Mouse (Mus musculus) left cerebral cortex, adult 11 months (tissue): ENCODE measurements around the gene Heg1.

ENCODE experiments used
- DNase-seq: peaks from one replicate; pipeline ENCODE4 v3.0.0; 2022; ENCODE audit warnings: low spot score

Gene Heg1

DNA sequence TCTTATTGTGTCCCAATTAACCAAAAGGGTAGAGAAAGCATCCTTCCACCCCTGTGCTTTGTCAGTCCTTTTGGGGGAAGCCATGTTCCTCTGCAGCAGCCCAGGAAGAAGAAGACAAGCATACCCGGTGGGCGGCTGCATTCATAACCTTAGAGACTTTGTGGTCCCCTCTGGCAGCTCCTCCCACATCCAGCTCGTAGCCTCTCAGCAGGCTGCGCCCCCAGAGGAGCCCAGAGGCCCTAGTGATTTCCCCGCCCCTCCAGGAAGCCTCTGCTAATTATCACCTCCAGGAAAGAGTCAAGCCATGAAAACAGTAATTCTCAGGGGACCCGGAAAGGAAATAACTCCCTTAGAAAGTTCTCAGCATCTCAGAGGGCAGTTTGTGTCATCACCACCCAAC, 21.1 kb downstream of the Heg1 start:
- DNase-seq: no peak

GRCm38 (mm10) chr16:33706111-33706890, 22.1 kb downstream of the Heg1 start:
- no peak for DNase-seq

DNA sequence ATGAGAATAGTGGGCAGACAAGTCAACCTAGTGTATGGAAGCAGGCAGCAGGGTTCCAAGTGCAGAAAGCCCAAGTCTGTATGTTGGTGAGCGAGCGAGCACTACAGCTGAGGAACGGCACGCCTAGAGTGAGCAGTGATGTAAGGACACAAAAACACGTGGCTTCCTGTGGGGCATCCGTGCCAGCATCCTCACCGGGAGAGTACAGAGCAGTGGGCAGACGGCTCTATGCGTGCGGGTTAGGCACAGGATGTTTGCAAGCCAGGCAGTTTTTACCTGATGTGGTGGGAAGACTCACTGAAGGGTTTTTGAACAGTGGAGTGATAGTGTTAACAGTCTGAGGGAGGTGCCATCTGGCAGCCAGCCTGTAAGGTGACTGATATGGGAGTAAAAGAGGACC, 23.9 kb downstream of the Heg1 start:
- DNase-seq: no peak

DNA sequence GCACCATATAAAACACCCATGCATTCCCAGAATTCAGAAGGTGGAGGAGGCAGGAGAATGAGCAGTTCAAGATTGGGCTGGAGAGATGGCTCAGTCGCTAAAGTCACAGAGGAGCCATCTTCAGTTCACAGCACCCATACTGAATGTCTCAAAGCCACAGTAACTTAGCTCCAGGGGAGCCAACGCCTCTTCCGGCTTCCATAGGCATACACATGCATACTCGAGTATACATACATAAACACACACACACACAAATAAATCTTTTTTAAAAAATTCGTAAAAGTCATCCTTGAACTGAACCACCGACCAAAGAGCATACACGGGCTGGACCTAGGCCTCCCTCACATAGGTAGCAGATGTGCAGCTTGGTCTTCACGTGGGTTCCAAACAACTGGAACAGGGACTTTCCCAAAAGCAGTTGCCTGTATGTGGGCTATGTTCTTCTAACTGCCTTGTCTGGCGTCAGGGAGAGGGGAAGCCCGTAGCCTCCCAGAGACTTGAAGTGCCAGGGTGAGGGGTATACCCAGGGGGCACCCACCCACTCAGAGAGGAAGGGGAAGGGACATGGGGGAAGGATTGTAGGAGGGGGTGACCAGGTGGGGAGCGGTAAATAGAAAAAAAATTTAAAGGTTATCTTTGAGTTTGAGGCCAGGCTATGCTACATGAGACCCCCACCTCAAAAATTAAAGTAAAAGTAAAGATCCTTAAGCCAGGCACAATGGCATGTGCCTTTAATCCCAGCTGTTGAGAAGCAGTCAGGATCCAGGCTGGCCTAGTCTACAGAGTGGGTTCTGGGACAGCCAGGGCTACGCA, 24.6 kb downstream of the Heg1 start:
- no peak for DNase-seq

DNA sequence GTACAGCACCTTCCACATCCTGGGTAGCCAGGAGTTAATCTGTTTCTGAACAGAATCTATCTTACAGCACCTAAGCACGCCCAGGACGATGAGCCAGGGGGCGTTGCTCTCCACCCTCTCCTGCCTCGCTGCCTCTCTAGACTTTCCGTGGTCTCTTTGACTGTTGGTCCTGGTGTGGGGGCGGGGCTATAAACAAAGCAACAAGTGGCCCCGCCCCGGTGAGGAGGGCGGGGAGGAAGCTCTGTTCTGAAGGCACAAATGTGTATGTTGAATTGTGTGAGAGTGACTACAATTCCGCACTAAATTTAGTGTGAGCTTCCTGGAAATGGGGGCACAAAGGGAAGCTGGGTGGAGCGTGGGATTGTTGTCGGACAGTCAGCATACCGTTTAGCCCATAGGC, 30.1 kb downstream of the Heg1 start:
- no peak for DNase-seq

GRCm38 (mm10) chr16:33723241-33723640, 39.1 kb downstream of the Heg1 start:
- no peak for DNase-seq

DNA sequence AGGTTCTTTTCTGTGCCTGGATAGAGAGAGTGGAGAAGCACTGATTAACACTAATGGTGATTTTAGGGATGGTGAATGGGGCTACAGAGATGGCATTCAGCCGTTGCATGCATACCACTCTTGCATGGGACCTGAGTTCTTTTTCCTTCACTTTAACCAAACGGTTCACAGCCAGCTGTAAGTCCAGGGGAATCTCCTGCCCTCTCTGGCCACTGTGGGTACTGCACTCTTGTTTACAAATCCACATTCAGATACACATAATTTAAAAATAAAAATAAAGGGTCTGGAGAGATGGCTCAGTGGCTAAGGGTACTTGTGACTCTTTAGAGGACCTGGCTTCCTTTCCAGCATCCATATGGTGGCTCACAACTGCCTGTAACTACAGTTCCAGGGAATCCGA, 39.8 kb downstream of the Heg1 start:
- DNase-seq: no peak

DNA sequence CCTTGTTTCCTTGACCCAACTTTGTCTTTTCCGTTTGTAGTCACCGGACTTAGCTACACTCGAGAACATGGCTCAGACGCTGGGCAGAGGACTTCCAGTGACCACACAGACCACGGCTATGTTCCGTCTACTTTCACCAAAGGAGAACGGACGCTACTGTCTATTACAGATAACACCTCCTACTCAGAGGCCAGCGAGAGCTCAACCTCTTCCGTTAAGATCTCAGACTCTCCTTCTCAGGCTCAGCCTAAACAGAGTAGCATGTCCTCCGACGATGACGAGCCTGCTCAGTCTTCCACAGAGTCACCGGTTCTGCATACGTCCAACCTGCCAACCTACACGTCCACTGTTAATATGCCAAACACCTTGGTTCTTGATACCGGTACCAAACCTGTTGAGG, 42.1 kb downstream of the Heg1 start:
- DNase-seq: no peak

GRCm38 (mm10) chr16:33726892-33727291, 42.7 kb downstream of the Heg1 start:
- no peak for DNase-seq

DNA sequence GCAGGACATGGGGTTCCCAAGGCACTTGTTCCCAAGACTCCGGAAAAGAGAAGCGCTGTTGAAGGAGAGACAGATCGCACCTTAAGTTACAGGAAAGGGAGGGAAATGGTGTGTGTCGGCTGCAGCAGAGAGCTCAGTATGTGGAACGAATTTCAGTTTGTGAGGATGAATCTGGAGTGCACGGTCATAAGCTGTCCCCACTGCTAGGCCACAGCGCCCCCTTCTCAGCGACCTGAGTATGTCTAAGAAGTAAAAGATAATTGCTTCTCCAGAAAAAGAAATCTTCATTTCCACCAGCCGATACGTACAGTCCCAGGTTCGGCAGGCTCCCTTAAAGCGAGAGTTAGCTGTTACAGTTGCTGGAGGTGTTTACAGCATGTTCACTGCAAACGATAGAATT, 44.3 kb downstream of the Heg1 start:
- no peak for DNase-seq

DNA sequence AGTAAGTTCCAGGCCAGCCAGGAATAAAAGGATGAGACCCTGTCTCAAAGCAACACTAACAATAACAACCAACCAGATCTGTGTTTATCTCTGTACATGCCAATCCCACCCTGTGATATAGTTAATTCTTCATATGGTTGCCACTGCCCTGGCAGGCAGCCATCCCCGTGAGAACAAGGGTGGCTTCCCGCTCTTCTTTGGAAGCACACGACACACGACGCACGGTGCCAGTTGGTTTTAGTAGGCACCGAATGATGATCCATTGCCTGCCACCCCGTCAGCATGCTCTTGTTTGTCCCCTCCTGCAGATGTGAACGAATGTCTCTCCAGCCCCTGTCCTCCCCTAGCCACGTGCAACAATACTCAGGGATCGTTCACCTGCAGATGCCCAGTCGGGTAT, 47.1 kb downstream of the Heg1 start:
- DNase-seq: no peak

GRCm38 (mm10) chr16:33732237-33732749, 48.1 kb downstream of the Heg1 start:
- no peak for DNase-seq

- DNase-seq: no peak
Observed at GRCm38 (mm10) chr16:33732846-33733580, 48.8 kb downstream of the Heg1 start.

DNA sequence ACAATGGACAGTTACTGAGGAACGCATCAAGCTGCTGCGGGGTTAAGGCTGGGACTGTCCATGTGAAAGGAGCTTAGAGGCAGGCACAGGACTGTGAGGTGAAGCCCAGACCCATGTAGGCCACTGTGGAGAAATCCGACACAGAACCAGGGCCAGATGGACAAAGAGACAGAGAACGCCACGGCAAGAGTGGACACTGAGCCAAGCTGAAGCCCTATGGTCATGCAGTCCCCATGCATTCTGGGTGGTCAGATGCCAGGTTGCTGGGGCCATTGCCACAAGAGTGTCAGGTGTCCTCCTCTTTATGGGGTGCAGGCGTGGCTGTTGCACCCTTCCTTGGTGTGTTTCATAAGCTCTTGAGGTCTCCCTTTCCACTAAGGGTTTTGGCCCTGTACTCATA, 49.7 kb downstream of the Heg1 start:
- DNase-seq: no peak

DNA sequence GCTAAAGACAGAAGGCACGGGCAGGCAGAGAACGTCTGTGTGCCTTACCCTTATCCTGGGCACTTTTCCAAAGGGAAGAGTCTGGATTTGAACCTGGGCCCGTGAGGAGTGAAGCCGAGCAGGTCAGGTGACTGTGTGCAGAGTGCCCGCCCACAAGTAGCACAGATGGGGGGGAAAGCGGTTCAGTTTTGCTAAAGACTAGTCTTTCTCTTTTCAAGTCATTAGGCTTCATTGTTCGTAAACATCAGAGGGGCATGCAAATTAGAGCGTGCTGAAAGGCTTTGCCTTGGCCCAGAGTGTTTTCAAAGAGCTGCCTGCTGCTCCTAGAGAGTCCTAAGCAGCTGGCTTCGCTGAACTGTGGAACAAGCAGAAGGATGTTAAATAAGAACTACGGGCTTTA, 50.4 kb downstream of the Heg1 start:
- DNase-seq: peak; percentile 27

DNA sequence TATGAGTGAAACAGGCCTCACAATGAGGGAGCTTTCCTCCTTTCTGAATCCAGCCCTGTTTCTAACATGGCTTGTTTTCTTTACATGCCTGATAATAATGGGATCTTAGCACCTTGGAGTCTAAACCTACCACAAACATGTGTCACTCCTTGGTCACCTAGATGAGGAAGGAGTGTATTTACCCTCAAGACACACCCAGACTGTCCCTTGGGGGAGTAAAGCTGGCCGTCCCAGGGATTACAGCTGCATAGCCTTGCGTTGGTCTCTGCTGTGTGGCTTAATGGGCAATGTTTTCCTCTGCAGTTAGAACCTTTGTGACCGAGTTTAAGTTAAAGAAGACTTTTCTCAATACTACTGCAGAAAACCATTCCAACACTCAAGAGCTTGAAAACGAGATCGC, 51.1 kb downstream of the Heg1 start:
- DNase-seq: no peak

DNA sequence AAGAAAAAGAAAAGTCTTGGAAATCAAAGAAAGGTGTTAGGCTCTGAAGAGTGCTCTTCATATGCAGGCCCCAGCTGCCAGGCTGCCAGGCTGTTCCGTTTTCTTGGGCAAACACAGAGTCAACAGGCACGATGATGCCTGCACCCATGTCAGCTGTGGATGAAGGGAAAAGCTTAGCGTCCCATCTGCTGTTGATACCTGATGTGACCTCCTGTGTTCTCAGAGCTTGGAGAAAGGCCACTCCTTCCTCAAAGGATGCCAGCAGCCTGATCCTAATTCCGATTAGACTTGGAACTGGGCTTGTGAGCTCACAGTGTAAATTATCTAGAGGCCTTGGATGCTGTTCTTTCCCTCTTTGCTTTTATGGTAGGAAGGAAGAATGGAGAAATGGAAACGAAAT, 51.6 kb downstream of the Heg1 start:
- DNase-seq: no peak

DNA sequence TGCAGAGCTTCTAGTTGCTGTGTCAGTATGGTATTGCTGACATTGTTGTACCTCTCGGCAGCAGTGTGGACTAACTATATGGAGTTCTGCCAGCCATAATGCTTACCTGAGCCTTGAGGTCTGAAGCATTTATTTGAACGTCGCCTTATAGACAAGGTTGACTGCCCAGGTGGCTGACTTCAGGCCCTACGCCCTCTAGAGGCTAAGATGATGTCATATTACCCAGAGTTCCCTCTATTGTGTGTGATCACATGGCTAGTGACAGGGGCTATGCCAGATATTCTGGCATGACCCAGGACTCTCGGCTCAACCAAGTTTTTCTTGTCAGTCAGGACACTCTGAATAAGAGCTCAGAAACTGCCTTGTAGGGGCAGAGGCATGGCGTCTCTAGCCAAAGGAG, 52.6 kb downstream of the Heg1 start:
- no peak for DNase-seq

- no peak for DNase-seq
Observed at GRCm38 (mm10) chr16:33738949-33739719, 55.0 kb downstream of the Heg1 start.

DNA sequence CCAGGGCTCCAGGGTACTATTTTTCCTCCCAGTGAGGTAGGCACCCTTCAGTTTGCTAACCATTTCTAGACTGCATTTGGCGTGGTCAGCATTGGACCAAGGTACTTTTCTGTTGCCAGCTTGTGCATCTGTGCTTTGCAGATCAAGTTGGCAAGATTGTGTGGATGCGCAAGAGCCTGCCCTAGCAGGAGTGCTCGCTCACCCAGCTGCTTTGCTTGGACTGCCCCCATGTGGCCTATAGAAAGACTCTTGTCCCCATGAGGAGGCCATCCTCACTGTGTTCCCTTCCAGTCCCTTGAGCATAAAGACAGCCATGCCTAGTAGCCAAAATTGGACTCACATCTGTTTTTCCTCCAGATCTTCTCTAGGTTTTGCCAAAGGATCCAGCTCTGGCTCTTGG, 55.6 kb downstream of the Heg1 start:
- peak; percentile 55 for DNase-seq

DNA sequence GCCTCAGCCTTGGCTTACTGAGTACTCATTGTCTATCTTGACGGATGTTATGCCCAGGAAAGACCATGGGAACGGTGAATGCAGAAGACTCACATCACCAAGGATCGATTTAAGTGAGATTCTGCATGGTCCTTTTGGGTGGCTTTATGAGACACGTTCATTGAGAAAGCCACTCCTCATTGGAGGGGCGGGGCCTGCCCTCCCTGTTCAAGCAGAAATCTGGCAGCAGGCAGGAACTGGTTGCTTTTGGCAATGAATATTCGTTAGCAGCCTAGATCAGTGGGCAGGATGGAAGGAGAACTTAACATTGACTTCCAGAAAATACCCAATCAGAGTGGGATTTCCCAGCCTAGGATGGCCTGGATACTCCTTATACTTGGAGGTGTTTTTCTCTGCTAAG, 56.2 kb downstream of the Heg1 start:
- DNase-seq: no peak

DNA sequence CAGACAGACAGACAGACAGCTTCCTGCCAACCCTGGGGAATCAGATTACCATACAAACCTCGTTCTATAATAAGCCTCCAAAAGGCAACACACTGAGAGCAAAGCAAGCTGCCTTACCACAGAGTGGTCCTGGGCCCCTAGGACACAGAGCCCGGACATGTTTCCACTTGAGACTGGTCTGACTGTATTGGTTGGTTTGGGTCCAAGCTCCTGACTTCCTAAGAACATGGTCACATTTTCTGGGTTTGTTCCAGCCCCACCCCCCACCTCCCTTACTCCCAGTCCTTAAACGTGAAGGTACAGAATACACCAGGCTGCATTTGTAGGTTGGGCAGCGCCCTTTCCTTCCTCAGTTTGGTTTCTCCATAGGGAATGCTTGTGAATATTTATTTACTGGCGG, 57.6 kb downstream of the Heg1 start:
- no peak for DNase-seq
